In the genomic region with DNA sequence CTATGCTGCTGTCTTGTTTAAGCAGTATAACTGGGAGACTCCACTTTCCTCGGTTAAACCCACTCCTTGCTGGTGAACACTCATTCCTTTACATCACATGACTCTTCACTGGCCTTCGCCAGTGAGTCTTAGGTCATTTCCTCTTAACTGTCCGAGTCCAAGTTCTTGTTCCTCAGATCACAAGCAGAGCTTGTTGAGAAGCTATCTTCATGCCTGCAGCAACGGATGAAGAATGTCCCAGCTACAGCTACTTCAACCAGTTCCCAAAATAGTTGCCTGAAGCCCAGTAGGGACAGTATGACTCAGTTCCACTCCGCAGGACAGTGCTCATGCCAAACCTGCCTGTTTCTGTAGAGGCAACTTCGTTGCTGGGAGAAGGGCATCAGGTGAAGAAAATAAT, we compare ENCODE assay signal across 22 mouse cellular contexts. TPM values are rescaled to one million over a fixed set of nuclear protein-coding genes. Genes with fewer than 3 reads are reported as not detected.
DNase-seq lines count a peak whose midpoint lies in the region; ATAC-seq and TF ChIP-seq lines count a peak whose summit lies in the region.
"Had no signal": no experiment of that assay in that cellular context is flagged by ENCODE, and none has a peak within 500 bp of the region (broad histone marks: within the 10 kb centered on the region; RNA-seq: fewer than 3 reads in every experiment).

No protein-coding gene starts in this region.

- no peaks in the 10 kb centered on the region for H3K36me3 ChIP-seq in macrophage (ENCODE audit: inconsistent target)
- H3K36me3 ChIP-seq in forebrain, postnatal 0 days (ENCODE audit: insufficient read depth): no peaks in the 10 kb centered on the region
- H3K36me3 ChIP-seq: G1E; limb, embryonic 15.5 days; midbrain, embryonic 13.5 days had no signal

- no peaks in the 10 kb centered on the region for H3K9me3 ChIP-seq in forebrain, postnatal 0 days (ENCODE audit: low read length)
- H3K9me3 ChIP-seq: G1E; limb, embryonic 15.5 days; midbrain, embryonic 13.5 days had no signal

- 14% methylated on average over 6 of the region's 6 CpGs for WGBS in macrophage (ENCODE audit: missing documents)
- 81% methylated on average over 6 of the region's 6 CpGs for WGBS in forebrain, postnatal 0 days

- H3K27ac ChIP-seq in gastrocnemius, adult 2 months: 0 out of 2 replicates have a peak overlapping the region, but pooled peaks have one; percentile 56
- H3K27ac ChIP-seq in macrophage: peak overlapping the region; percentile 91
- no peak overlapping the region for H3K27ac ChIP-seq in forebrain, postnatal 0 days (ENCODE audit: low read depth, low read length)
- H3K27ac ChIP-seq: kidney, postnatal 0 days; limb, embryonic 15.5 days; midbrain, embryonic 13.5 days had no signal

- intact Hi-C loops in gastrocnemius, adult 2 months (cut with DNase I): no loop called here
- intact Hi-C loops in gastrocnemius, postnatal 14 days (cut with DNase I; ENCODE audit: low total_unique reads): no loop called here

- H3K4me3 ChIP-seq in gastrocnemius, adult 2 months: no peak overlapping the region
- no peak overlapping the region for H3K4me3 ChIP-seq in macrophage (ENCODE audit: inconsistent target)
- H3K4me3 ChIP-seq in forebrain, postnatal 0 days (ENCODE audit: low read depth, low read length): no peak overlapping the region
- H3K4me3 ChIP-seq: erythroblast, embryonic 14.5 days; limb, embryonic 15.5 days; midbrain, embryonic 13.5 days had no signal

- H3K4me1 ChIP-seq in forebrain, postnatal 0 days (ENCODE audit: insufficient read depth): no peaks in the 10 kb centered on the region
- H3K4me1 ChIP-seq: midbrain, embryonic 13.5 days had no signal

- ATAC-seq in forebrain, postnatal 0 days: no peak
- ATAC-seq: inflammation-experienced regulatory T-cells, adult 6 months; midbrain, embryonic 13.5 days had no signal

- H3K9ac ChIP-seq in forebrain, postnatal 0 days: no peak overlapping the region
- H3K9ac ChIP-seq: limb, embryonic 15.5 days; lung, embryonic 14.5 days; midbrain, embryonic 13.5 days had no signal

- H3K27me3 ChIP-seq in forebrain, postnatal 0 days (ENCODE audit: insufficient read depth, low read length): no peaks in the 10 kb centered on the region
- H3K27me3 ChIP-seq: limb, embryonic 15.5 days; midbrain, embryonic 13.5 days had no signal

- no peak for TF ChIP-seq CTCF in gastrocnemius, adult 2 months (IDR thresholded peaks at IDR 0.05)
- TF ChIP-seq CTCF in forebrain, postnatal 0 days (IDR thresholded peaks at IDR 0.05; ENCODE audit: low read depth): no peak

- no peak overlapping the region for H3K4me2 ChIP-seq in forebrain, postnatal 0 days (ENCODE audit: low read depth)
- H3K4me2 ChIP-seq: limb, embryonic 15.5 days; lung, embryonic 14.5 days; midbrain, embryonic 13.5 days had no signal

- no peak for DNase-seq in gastrocnemius, adult 2 months
- no peak for DNase-seq in gastrocnemius, postnatal 14 days
- DNase-seq in adipocyte (ENCODE audit: low spot score): peak; percentile 10
- DNase-seq in heart, adult 9 months (ENCODE audit: low spot score in 2 of 2): peak; percentile 51 to 73
- DNase-seq in testis, postnatal 10 days (ENCODE audit: low spot score): no peak
- DNase-seq in forebrain, postnatal 0 days: no peak
- DNase-seq in cerebellum, adult 18-20 months: no peak
- DNase-seq: adrenal gland, postnatal 25 days; cerebellum, adult 11 months; embryo, embryonic 11 days; lung, embryonic 14.5 days; right cerebral cortex, postnatal 25 days; thymus, postnatal 14 days had no signal

- no peaks in the 10 kb centered on the region for H3K79me2 ChIP-seq in macrophage (ENCODE audit: inconsistent target)

RNA-seq across cellular contexts. Expression of a gene that starts 13.6 kb away (rescaled TPM):
- not detected for total RNA-seq in gastrocnemius, adult 2 months (2021)
- not detected for total RNA-seq in gastrocnemius, postnatal 14 days (2021)
- total RNA-seq in macrophage (2018; cell fraction: chromatin; rRNA removed): not detected
- total RNA-seq in macrophage (2018; cell fraction: cytosol; rRNA removed): not detected
- total RNA-seq in macrophage (2018; cell fraction: nucleus; rRNA removed): not detected
- polyA plus RNA-seq in macrophage (2018): not detected in 3 replicates
- not detected in 2 replicates for total RNA-seq in forebrain, postnatal 0 days (2014; rRNA removed)
- polyA plus RNA-seq in forebrain, postnatal 0 days (2015; fragmentation: Nextera tagmentation; extraction: Ambion mirVana): not detected in 2 replicates
- total RNA-seq: adrenal gland, postnatal 25 days; G1E; hematopoietic stem cell, adult 5-6 weeks had no signal
- polyA plus RNA-seq: C2C12; erythroblast, embryonic 14.5 days; G1E; inflammation-experienced regulatory T-cells, adult 6 months; kidney, postnatal 0 days; limb, embryonic 15.5 days; lung, embryonic 14.5 days; midbrain, embryonic 13.5 days had no signal

RNA-seq across cellular contexts. Expression of a gene that starts 27.4 kb away (rescaled TPM):
- total RNA-seq in gastrocnemius, adult 2 months (2021): 1 to 10 TPM; 1.4 to 2.3 TPM
- 1 to 10 TPM; 1.1 to 2.2 TPM for total RNA-seq in gastrocnemius, postnatal 14 days (2021)
- not detected for total RNA-seq in macrophage (2018; cell fraction: chromatin; rRNA removed)
- not detected for total RNA-seq in macrophage (2018; cell fraction: cytosol; rRNA removed)
- not detected for total RNA-seq in macrophage (2018; cell fraction: nucleus; rRNA removed)
- not detected in 3 replicates for polyA plus RNA-seq in macrophage (2018)
- 0.29 and 0.31 TPM in 2 replicates for total RNA-seq in forebrain, postnatal 0 days (2014; rRNA removed)
- polyA plus RNA-seq in forebrain, postnatal 0 days (2015; fragmentation: Nextera tagmentation; extraction: Ambion mirVana): 0.25 TPM in 2 replicates
- total RNA-seq: hematopoietic stem cell, adult 5-6 weeks had no signal
- polyA plus RNA-seq: erythroblast, embryonic 14.5 days; G1E; midbrain, embryonic 13.5 days had no signal

RNA-seq across cellular contexts. Expression of a gene that starts 30.2 kb away (rescaled TPM):
- total RNA-seq in gastrocnemius, adult 2 months (2021): 1 to 10 TPM; 1.1 to 2.4 TPM
- 1 to 10 TPM; 1.9 to 2.7 TPM for total RNA-seq in gastrocnemius, postnatal 14 days (2021)
- not detected for total RNA-seq in macrophage (2018; cell fraction: chromatin; rRNA removed)
- not detected for total RNA-seq in macrophage (2018; cell fraction: cytosol; rRNA removed)
- total RNA-seq in macrophage (2018; cell fraction: nucleus; rRNA removed): not detected
- polyA plus RNA-seq in macrophage (2018): not detected in 3 replicates
- 1.7 TPM in 1 of 2 replicates, not detected in the other for total RNA-seq in forebrain, postnatal 0 days (2014; rRNA removed)
- polyA plus RNA-seq in forebrain, postnatal 0 days (2015; fragmentation: Nextera tagmentation; extraction: Ambion mirVana): 0.75 and 1.0 TPM in 2 replicates
- total RNA-seq: hematopoietic stem cell, adult 5-6 weeks had no signal
- polyA plus RNA-seq: erythroblast, embryonic 14.5 days; G1E; inflammation-experienced regulatory T-cells, adult 6 months had no signal

RNA-seq across cellular contexts. Expression of a gene that starts 47.2 kb away (rescaled TPM):
- not detected for total RNA-seq in gastrocnemius, adult 2 months (2021)
- not detected for total RNA-seq in gastrocnemius, postnatal 14 days (2021)
- total RNA-seq in macrophage (2018; cell fraction: chromatin; rRNA removed): not detected
- total RNA-seq in macrophage (2018; cell fraction: cytosol; rRNA removed): not detected
- total RNA-seq in macrophage (2018; cell fraction: nucleus; rRNA removed): not detected
- polyA plus RNA-seq in macrophage (2018): not detected in 3 replicates
- total RNA-seq in forebrain, postnatal 0 days (2014; rRNA removed): not detected in 2 replicates
- not detected in 2 replicates for polyA plus RNA-seq in forebrain, postnatal 0 days (2015; fragmentation: Nextera tagmentation; extraction: Ambion mirVana)
- total RNA-seq: adrenal gland, postnatal 25 days; hematopoietic stem cell, adult 5-6 weeks had no signal
- polyA plus RNA-seq: C2C12; erythroblast, embryonic 14.5 days; G1E; inflammation-experienced regulatory T-cells, adult 6 months; kidney, postnatal 0 days; limb, embryonic 15.5 days; lung, embryonic 14.5 days had no signal

RNA-seq across cellular contexts. Expression of a gene that starts 56.6 kb away (rescaled TPM):
- total RNA-seq in gastrocnemius, adult 2 months (2021): not detected
- not detected for total RNA-seq in gastrocnemius, postnatal 14 days (2021)
- total RNA-seq in macrophage (2018; cell fraction: chromatin; rRNA removed): not detected
- not detected for total RNA-seq in macrophage (2018; cell fraction: cytosol; rRNA removed)
- total RNA-seq in macrophage (2018; cell fraction: nucleus; rRNA removed): not detected
- polyA plus RNA-seq in macrophage (2018): not detected in 3 replicates
- not detected in 2 replicates for total RNA-seq in forebrain, postnatal 0 days (2014; rRNA removed)
- polyA plus RNA-seq in forebrain, postnatal 0 days (2015; fragmentation: Nextera tagmentation; extraction: Ambion mirVana): not detected in 2 replicates
- total RNA-seq: adrenal gland, postnatal 25 days; G1E; hematopoietic stem cell, adult 5-6 weeks had no signal
- polyA plus RNA-seq: C2C12; erythroblast, embryonic 14.5 days; G1E; inflammation-experienced regulatory T-cells, adult 6 months; kidney, postnatal 0 days; limb, embryonic 15.5 days; lung, embryonic 14.5 days; midbrain, embryonic 13.5 days had no signal

Comparison
In these comparisons a context has a peak if more than half of its experiments do, and no peak if none do; other contexts are left out.
1. DNase-seq: peak in adipocyte (single experiment) and heart, adult 9 months (2 of 2); none in gastrocnemius, adult 2 months (single experiment), gastrocnemius, postnatal 14 days (single experiment), testis, postnatal 10 days (single experiment), forebrain, postnatal 0 days (single experiment) and cerebellum, adult 18-20 months (0 of 2).